Mouse (Mus musculus): ENCODE results near the gene Dusp1.

Dusp1 gene

DNA sequence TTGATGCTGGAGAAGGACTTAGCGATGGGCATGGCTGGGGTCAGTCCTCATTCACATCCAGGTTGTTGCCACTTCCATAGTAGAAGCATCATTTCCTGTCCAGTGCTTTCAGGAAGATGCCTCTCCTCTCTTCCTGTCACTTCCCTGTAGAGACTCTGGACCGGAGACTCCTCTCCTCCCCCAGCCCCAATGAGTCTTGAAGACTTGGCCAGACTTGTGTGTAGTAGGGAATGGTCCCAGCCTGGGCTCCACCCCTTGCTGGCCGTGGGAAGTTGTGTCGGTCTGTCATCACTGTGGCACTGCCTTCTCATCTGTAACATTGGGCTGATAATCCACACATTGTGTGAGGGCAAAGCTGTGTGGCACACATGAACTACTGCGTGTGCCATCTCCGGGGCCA lies 21.7 kb upstream of the Dusp1 start:
- no peak for DNase-seq

DNA sequence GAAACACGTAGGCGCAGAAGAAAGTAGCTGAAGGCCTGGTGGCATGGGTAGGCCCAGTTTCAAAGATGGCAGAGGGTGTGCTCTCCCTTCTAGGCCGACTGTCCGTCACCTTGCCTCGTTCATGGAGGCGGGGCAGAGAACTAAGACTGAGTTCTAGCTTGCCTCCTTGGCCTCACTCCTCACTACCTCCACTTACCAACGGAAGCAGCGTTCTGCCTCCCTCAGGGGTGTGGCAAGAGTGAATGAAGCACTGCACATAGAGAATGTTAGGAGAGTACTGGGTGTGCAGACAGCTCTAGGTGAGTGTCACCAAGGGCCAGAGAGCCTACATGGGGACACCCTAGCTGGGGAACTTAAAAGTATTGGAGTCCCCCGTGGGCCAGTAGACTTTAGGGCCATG lies 21.1 kb upstream of the Dusp1 start:
- DNase-seq, result no peak

DNA sequence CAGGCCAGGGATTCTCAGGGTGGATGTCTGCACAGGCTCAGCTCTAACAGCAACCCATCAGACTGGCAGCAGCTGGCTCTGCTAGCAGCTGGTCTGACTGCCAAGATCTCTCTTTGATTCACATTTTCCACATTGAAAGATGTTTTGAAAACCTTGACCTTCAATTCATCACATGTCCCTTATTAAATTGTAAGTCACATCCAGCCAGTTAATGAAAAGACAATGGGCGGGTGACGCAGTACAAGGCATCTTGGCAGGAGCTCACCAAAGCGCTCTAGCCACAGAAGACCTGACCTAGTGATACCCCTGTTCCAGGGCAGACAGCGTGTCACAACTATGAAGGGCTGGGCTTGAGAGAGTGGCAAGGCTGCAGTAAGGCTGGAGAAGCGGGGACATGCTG lies 20.4 kb upstream of the Dusp1 start:
- no peak for DNase-seq

DNA sequence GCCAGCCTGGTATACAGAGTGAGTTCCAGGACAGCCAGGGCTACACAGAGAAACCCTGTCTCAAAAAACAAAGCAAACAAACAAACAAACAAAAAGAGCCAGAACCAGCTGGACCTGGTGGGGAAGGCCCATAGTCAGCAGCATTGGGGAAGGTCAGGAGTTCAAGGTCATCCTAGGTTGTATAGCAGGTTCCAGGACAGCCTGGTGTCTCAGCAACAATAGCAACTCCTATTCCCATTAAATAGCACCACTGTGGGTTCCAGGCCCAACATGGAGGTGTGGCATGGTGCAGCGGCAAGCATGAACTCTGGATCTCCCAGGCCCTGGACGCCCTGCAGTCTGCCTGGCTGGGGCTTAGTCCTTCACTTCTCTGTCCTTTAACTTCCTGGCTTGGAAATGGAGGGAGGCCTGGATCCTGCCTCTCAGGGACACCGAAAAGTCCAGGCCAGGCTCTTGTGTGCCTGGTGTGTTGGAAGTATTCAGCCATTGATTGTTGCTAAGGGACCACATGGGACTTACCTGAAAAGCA lies 19.0 kb upstream of the Dusp1 start:
- DNase-seq, result no peak

DNA sequence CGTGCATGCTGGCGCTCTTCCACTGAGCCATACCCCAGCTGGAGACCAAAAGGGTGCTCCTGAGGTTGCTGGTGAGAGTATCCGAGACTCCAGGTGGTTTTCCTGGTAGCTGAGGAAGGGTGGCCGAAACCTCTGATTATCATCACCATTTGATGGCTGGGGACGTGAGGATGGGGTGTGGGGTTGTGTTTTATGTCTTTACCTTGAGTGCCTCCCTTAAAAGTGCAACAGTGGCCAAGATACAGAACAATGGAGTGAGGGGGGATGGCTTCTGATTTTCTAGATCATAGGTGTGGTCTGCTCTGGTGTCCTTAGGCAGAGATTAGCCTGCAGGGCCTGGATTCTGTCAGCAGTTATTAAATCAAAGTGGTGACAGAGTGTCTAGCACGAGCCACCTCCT lies 17.5 kb upstream of the Dusp1 start:
- DNase-seq, result no peak

DNA sequence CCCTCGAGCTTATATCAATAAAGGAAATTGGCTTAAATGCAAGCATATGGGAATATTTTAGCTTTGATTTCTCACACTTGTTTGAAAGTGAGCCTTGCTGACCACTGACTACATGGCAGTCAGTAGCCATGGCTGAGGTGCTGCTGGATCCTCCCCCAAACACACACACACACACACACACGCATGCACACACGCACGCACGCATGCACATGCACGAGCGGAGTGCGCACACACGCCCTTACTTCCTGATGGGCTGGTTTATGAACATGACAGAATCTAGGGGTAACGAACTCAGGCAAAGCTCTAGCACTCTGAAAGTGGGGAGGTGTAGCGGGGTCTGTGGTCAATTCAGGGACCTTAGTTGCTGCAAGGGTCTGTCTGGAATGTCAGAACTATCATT lies 16.8 kb upstream of the Dusp1 start:
- DNase-seq, result no peak

DNA sequence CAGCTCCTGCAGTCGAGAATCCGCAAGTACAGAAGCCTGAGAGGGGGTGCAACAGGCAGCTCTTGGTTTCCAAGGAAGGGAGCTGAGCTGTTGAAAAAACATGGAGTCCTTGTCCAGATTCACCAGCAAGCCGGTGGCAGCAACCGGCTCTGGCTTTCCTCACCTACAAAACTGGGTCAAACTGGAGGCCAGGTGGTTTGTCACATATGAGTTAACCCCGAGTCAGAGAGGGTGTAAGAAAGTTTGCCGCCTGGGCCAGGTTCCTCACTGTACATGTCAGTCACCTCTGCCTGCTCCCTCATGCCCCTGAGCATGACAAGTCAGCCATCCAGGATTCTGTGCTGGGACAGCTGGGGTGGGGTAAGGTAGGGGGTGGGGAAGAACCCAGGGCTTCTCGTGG lies 16.2 kb upstream of the Dusp1 start:
- no peak for DNase-seq

DNA sequence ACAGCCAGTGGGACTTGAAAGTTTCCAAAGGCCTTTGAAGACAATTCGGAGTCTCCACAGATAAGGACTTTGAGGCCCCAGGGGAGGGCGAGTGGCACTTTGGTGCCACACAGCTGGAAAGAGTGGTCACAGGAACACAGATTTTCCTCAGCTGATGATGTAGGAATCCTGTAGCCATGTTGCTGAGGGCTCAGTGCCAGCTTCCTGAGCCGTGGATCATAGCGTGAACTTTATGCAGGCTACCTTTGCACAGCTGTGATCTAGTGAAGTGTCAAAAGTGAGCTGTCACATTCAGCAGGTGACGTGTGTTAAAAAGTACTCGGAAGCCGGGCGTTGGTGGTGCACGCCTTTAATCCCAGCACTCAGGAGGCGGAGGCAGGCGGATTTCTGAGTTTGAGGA lies 15.4 kb upstream of the Dusp1 start:
- no peak for DNase-seq

DNA sequence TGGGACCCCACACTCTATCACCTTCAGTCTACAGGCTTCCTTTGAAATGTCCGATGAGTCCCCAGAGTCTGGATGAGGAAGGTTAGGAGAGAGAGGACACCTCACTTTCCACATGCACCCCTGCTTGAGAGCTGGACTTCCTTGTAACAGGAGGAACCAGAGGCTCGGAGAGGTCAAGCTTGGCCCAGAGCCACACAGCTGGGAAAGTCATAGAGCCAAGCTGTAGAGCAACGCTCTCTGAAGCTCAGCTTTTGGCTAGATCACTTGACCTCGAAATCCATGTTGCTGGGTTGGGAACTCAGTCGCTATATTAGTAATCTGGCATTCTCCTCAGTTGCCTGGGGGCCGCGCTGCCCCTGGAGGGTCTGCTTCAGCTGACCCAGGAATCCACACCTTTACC lies 14.9 kb upstream of the Dusp1 start:
- no peak for DNase-seq

DNA sequence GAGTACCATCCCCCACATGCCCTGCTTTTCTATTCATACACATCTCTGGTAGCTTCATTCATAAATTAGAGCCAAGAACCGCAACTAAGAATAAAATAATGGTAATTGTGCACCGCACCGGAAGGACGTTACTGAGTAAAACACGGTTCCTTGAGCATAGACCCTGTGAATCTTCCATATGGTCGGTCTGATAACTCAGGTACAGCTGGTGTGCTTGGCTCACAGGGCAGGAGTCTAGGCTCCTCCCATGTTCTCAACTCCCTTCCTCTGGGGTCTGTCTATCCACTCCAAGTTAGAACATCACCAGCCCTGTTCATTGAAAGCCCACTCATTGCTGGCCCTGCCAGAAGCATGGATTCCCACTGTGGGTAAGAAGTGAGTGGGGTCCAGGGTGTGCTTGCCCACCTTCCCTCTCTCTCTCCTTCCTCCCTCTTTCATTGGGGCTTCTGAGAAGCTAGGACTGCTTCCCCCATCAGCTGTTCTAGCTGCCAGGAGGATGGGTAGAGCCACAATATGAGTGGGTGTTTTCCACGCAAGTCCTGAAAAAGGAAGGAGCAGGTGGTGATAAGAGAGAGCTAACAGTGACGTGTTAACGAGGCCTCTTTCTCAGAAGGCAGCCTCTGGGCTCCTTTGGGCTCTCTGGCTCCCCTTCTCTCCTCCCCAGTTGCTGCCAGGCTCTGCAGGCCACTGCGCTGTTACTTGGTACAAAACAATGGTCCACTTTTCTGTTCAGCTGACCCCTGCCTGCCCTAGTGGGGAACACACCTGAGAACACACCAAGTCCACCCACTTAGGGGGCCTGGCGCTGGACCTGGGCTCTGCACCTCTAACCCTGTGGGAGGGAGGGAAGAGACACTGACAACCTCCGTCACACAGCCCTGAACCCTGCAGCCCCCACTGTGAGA lies 14.1 kb upstream of the Dusp1 start:
- no peak for DNase-seq

DNA sequence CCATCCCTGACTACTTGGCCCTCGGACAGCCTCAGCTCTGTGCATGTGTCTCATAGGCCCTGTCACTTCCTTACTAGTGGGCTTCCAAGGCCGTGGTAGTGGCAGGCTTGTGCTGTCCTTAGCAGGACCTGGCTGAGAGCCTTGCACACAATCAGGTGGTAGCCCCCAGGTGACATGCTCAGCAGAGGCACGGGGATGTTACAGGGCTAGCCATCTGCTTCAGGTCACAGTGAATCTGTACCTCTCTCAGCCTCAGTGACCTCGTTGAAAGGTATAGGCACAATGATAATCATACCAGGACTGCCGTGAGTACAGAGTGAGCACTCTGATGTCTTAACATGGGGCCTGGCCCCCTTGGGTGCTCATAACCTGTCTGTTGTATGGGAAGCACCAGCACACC lies 12.8 kb upstream of the Dusp1 start:
- DNase-seq, result peak; percentile 31

DNA sequence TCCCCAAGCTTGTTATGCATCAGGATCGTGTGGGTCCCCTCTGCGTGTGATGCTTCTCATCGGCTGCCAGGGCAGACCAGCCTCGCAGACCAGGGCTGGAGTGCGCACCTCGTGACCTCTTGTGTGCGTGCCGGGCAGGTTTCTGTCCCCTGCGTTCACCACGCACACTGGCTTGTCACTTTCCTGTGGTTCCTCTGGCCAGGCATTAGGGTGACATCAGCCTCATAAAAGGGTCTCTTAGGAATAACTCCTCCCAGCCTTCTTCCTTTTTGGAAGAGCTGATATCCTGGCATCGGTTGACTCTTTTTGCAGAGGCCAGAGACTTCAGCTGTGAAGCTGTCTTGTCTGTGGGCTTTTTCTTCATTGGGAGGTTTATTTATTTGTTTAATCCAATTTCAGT lies 12.2 kb upstream of the Dusp1 start:
- no peak for DNase-seq

DNA sequence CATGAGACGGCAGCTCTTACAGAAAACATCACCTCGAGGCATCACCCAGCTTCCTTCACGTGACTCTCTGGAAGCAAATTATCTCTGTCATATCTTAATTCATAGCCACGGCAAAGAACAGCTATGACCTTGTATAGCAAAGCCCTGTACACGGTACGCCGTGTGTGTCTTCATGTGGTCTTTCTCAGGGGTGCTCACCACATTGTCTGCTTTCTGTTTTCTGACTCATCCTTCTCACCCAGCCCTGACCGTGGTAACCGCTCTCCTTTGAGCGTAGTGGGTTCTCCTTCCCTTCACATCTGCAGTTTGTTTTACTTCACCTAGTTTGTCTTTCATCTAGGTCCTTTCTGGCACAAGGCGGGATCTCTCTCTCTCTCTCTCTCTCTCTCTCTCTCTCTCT lies 10.3 kb upstream of the Dusp1 start:
- DNase-seq, result no peak

DNA sequence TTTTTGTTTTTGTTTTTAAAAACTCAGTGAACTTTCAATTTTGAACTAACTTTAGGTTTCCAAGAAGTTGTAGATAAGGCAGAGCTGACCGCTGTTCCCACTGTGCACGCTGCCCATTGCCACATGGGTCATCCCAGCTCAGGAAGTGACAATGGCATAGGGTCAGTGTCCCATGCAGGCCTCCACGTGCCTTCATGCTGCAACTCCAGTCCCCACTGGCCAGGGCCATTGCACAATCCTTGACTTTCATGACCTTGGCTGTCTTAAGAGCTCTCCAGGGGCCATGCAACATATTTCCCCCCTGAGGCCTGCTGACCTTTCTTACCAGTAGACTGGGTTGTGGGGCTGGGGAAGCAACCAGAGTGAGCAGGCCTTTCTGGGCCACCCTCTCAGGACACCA lies 9.4 kb upstream of the Dusp1 start:
- no peak for DNase-seq

DNA sequence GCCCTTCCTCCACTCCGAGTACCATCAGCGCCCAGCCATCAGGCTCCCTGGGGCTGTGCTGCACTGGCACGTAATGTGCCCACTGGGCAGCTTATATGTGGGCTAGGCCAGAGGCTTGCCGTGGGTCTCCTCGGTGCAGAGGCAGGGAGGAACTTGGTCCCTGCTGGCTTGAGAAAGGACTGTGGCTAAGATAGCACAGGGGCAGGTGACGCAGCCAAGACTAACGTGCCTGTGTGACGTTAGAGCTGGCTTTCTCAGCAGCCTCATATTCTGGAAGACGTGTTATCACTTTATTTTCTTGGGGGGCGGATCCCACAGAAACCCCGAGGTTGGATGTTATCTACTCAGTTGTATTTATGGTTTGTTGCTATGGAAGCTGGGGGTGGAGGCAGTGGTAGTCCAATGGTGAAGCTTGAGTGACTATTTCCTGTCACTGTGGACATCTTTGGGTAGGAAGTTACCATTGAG lies 8.8 kb upstream of the Dusp1 start:
- no peak for DNase-seq

DNA sequence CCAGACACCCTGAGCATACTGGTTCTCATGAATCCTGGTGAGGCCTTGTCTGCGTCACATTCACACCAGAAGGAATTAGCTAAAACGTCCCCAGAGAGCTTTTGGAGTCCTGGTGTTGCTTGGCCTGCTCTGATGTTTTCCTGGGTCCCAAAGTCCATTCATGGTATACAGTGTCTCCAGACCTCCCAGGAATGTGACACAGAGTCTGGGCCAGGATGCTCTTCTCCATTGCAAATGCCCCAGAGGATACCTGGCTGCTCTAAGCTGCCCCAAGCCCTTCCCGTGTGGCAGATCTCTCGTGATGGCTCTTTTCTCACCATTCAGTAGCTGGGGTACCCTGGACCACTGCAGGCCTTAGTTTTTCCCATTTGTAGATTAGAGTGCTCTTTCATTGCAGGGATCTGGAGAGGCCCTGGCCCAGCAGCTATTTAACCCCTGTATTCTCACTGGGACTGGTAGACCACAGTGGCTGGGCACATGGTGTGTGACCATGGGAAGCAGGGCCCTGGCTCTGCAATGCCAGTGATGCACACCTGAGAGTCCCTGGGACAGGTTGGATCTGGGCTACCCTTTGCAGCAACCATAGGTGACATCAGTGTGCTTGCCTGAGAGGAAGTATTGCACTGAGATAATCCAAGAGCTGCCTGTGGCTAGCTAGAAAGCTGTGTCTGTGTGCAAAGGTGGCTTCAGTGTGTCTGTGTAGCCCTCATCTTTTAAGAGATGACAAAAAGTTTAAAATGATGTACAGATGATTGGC lies 7.8 kb upstream of the Dusp1 start:
- no peak for DNase-seq

DNA sequence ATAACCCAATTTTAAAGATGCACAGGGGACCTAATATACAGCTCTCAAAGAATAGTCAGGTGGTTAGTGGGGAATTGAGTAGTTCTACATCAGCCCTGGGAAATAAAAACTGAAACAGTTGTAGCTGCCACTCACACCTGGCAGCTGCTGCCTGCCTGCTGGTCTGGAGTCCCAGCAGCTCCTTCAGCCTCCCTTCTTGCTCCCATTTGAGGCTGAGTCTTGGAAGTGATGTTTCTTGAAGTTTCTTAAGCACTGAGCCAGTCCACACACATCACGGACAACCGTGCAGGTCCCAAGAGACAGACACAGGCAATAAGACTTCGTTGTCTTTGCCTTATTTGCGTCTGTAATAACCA lies 5.9 kb upstream of the Dusp1 start:
- DNase-seq, result no peak

DNA sequence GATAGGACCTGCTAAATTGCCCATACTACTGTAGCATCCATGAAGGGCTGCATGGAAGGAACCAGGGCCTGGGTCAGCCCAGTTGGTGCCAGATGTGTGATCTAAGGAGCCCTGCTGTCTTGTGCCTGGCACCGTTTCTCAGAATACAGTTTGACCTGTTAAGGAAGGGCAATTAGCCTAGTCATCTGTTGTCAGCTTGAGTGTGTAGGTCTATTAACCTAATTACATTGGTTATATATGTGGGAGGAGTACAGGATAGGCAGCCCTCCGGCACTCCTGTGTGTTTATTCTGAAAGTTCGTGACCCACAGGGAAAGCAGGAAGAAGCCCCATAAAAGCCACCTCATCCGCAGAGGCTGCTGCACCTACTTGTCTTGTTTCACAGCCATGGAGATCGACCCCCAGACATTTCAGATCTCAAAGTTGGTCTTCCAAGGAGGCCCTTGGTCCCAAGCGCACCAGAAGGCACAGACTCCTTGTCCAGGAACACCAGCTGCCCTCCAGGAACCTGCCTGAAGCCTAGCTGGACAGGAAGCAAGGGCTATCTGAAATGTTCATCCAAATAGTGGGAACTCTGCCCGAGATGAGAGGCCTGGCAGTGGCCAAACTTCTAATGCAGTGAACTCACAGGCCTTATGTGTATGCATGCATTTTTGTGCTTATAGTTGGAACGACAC lies 5.4 kb upstream of the Dusp1 start:
- no peak for DNase-seq

DNA sequence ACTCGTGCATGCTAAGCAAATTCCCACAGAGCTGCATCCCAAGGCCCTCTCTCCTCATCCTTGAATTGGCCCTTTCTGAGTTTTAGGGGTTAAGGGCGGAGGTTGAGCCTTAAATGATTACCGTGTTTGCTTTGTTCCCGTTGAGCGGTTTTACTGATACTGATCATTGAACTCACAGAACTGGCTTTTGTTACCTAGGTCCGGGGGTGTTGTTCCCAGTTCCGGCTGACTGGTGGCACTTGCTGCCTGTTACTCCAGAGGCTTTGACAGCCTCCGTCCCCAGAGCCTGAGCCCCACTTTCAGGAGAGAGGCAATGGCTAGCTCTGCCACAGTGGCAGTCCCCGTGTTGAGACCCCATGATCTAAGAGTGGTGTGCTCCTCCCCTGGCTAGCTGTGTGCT lies 2.5 kb upstream of the Dusp1 start:
- no peak for DNase-seq

DNA sequence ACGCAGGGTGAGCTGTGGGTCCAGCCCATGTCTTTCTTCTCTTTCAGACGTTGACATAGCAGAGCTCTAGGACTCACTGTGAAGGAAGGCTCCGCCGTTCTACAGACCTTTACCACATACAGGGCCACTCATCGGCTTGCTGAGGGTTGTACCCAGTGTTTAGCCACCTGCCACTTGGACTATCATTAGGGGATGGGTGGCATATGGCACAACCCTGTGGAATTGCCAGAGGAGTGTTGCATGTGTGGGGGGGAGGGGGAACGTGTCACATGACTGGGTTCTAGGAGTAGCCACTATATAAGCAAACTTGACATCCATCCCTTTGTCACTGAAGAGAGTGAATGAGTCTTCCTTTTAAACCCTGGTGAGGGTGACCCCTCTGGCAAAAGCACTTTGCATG lies 1.5 kb upstream of the Dusp1 start:
- DNase-seq, result peak; percentile 45

DNA sequence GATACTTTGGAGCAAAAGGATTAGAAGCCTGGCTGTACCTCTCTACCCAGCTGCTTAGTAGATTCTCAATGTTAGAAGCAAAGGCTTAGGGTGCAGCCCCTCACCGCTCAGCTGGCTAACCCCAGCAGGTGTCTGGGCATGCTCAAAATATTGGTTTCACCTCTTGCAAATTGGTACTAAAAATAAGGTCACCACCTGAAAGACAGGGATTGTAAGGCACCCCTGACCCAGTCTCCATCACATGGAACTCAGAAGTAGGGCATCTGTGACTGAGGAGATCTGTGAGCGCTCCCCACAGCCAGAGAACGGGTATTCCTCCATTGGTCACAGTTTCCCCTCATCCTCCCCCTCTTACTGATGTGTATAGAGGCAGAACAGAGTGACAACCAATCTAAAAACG lies 364 bp upstream of the Dusp1 start:
- no peak for DNase-seq

DNA sequence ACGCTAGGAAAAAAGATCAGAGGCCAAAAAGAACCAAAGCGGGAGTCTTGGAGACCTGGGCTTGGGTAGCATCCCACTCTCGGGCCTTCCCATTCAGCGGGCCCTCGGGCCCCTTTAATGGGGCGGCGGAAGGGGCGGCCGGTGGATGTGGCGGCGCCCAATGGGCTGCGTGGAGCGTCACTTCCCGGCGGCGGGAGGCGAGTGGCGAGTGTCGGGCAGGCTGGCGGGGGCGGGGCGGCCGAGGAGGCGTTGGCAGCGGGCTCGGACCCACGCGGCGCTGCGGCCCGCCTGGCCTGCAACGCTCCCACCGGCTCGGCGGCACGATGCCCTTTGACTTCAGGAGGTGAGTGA lies 663 bp downstream of the Dusp1 start, which contains the start of gene Ergic1:
TSS of gene Ergic1 (plus strand) at position 200 of the 351 bp plus-strand sequence.
- DNase-seq, result peak; percentile 91

DNA sequence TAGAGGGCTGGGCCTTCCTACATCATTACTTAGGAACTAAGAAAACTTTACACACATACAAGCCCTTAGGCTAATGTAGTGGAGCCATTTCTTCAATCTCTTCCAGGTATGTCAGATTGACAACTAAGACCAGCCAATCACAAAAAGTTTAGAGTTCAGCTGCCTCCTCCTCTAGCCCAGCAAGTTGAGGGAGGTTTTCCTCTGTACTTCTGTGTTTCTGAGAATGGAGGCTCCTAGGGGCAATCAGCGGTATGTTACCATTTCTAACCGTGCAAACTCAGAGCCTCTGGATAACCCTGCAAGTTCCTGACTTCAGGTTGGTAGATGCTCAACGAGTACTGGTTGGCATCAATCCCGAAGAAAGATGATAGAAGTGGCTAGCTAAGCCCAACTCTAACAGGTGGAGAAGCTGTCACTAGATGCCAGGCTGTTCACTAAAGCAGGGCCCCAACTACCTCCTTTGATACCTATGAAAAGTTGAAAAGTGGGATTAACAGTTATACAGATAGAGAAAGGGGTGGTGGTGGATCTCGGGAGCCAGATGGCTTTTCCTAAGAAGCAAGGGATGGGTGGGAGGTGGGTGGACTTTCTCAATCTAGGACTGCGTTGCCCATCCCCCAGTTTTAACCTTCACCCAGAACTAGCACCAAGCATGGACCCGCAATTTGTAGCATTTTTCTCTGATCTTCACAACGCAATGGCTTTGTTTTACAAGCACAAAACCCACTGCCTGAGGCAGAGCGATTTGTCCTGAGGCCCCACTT lies 1.2 kb downstream of the Dusp1 start:
- no peak for DNase-seq

Measured in cerebellum, adult 11 months (tissue).